29 mouse cellular contexts compared by ENCODE assay signal in genomic region chr11:24373301-24373700, GRCm38 (mm10).
A peak's percentile ranks its signal among the peaks of the same experiment; 100 is the strongest.
DNase-seq lines count a peak whose midpoint lies in the region; ATAC-seq and TF ChIP-seq lines count a peak whose summit lies in the region.
"Had no signal": no experiment of that assay in that cellular context is flagged by ENCODE, and none has a peak within 500 bp of the region (broad histone marks: within the 10 kb centered on the region; RNA-seq: fewer than 3 reads in every experiment).

No protein-coding gene starts in this region.

- ATAC-seq in forebrain, embryonic 13.5 days: no peak
- ATAC-seq in forebrain, embryonic 12.5 days (ENCODE audit: low FRiP score): no peak
- peak; percentile 52; the same call in 1 of the 2 replicates for ATAC-seq in intestine, embryonic 15.5 days
- no peak for ATAC-seq in intestine, postnatal 0 days
- ATAC-seq: CD4-positive, CD25-positive, alpha-beta regulatory T cell, adult 4 months; hindbrain, embryonic 16.5 days; Patski had no signal

- no peak for TF ChIP-seq CTCF in intestine, postnatal 0 days (IDR thresholded peaks at IDR 0.05; ENCODE audit: low read depth)
- TF ChIP-seq CTCF in embryonic fibroblast, embryonic 13.5 days (IDR thresholded peaks at IDR 0.05; ENCODE audit: borderline replicate concordance, insufficient read depth, low read length): no peak

- no peak overlapping the region for H3K4me3 ChIP-seq in forebrain, embryonic 13.5 days
- no peak overlapping the region for H3K4me3 ChIP-seq in forebrain, embryonic 12.5 days (replicated peaks)
- no peak overlapping the region for H3K4me3 ChIP-seq in intestine, embryonic 15.5 days (replicated peaks)
- no peak overlapping the region for H3K4me3 ChIP-seq in intestine, postnatal 0 days (ENCODE audit: low read depth, low read length)
- H3K4me3 ChIP-seq in embryonic fibroblast, embryonic 13.5 days (ENCODE audit: insufficient read depth, low read length): no peak overlapping the region
- H3K4me3 ChIP-seq: embryonic facial prominence, embryonic 12.5 days; embryonic facial prominence, embryonic 15.5 days; erythroblast, embryonic 14.5 days; heart, embryonic 12.5 days; heart, embryonic 15.5 days; hindbrain, embryonic 10.5 days; hindbrain, embryonic 13.5 days had no signal

- no peaks in the 10 kb centered on the region for H3K9me3 ChIP-seq in forebrain, embryonic 13.5 days (replicated peaks)
- H3K9me3 ChIP-seq in forebrain, embryonic 12.5 days: no peaks in the 10 kb centered on the region
- H3K9me3 ChIP-seq in intestine, embryonic 15.5 days: no peaks in the 10 kb centered on the region
- H3K9me3 ChIP-seq in intestine, postnatal 0 days (ENCODE audit: control insufficient read depth): no peaks in the 10 kb centered on the region
- H3K9me3 ChIP-seq: embryonic facial prominence, embryonic 12.5 days; embryonic facial prominence, embryonic 15.5 days; heart, embryonic 12.5 days; heart, embryonic 15.5 days; hindbrain, embryonic 10.5 days; hindbrain, embryonic 13.5 days had no signal

- DNase-seq in Muller cell, postnatal 12 days (ENCODE audit: inconsistent ontology term): peak; percentile 68
- no peak for DNase-seq in urinary bladder, adult 2 months (ENCODE audit: low spot score)
- DNase-seq in gastrocnemius, postnatal 14 days: no peak
- DNase-seq: adrenal gland, postnatal 10 days; adrenal gland, postnatal 36 days; cerebellum, adult 11 months; cerebellum, adult 2 months; cerebellum, adult 9-11 months; cerebellum, postnatal 25 days; gastrocnemius, postnatal 36 days; heart, postnatal 10 days; heart, postnatal 36 days; kidney, adult 11 months; kidney, adult 8-10 months had no signal

- no peak for TF ChIP-seq POLR2A in embryonic fibroblast, embryonic 13.5 days (IDR thresholded peaks at IDR 0.05; ENCODE audit: low read depth, low read length)

- intact Hi-C loops in gastrocnemius, postnatal 14 days (cut with DNase I; ENCODE audit: low total_unique reads): no loop called here

- H3K36me3 ChIP-seq in forebrain, embryonic 13.5 days (ENCODE audit: poor library complexity, severe bottlenecking): no peaks in the 10 kb centered on the region
- no peaks in the 10 kb centered on the region for H3K36me3 ChIP-seq in forebrain, embryonic 12.5 days (replicated peaks)
- no peaks in the 10 kb centered on the region for H3K36me3 ChIP-seq in intestine, embryonic 15.5 days
- H3K36me3 ChIP-seq in intestine, postnatal 0 days (ENCODE audit: control insufficient read depth, insufficient read depth): no peaks in the 10 kb centered on the region
- H3K36me3 ChIP-seq: embryonic facial prominence, embryonic 12.5 days; embryonic facial prominence, embryonic 15.5 days; heart, embryonic 12.5 days; heart, embryonic 15.5 days; hindbrain, embryonic 10.5 days; hindbrain, embryonic 13.5 days had no signal

- no peak overlapping the region for H3K9ac ChIP-seq in forebrain, embryonic 13.5 days
- H3K9ac ChIP-seq in forebrain, embryonic 12.5 days: no peak overlapping the region
- no peak overlapping the region for H3K9ac ChIP-seq in intestine, embryonic 15.5 days
- no peak overlapping the region for H3K9ac ChIP-seq in intestine, postnatal 0 days (ENCODE audit: low read depth, low read length)
- H3K9ac ChIP-seq: embryonic facial prominence, embryonic 12.5 days; embryonic facial prominence, embryonic 15.5 days; heart, embryonic 12.5 days; heart, embryonic 15.5 days; hindbrain, embryonic 13.5 days had no signal

- no peak overlapping the region for H3K4me2 ChIP-seq in forebrain, embryonic 13.5 days
- no peak overlapping the region for H3K4me2 ChIP-seq in forebrain, embryonic 12.5 days
- no peak overlapping the region for H3K4me2 ChIP-seq in intestine, embryonic 15.5 days (replicated peaks)
- H3K4me2 ChIP-seq in intestine, postnatal 0 days (replicated peaks; ENCODE audit: low read depth): no peak overlapping the region
- H3K4me2 ChIP-seq: embryonic facial prominence, embryonic 12.5 days; embryonic facial prominence, embryonic 15.5 days; heart, embryonic 12.5 days; heart, embryonic 15.5 days; hindbrain, embryonic 13.5 days had no signal

- peaks cover 50% of the 10 kb centered on the region for H3K4me1 ChIP-seq in forebrain, embryonic 13.5 days
- peaks cover 46% of the 10 kb centered on the region for H3K4me1 ChIP-seq in forebrain, embryonic 12.5 days
- H3K4me1 ChIP-seq in intestine, embryonic 15.5 days (replicated peaks): peaks cover 10% of the 10 kb centered on the region
- no peaks in the 10 kb centered on the region for H3K4me1 ChIP-seq in intestine, postnatal 0 days (replicated peaks; ENCODE audit: control insufficient read depth, insufficient read depth, low read length)
- H3K4me1 ChIP-seq in embryonic fibroblast, embryonic 13.5 days (ENCODE audit: control insufficient read depth, insufficient read depth, low read length): peaks cover 8% of the 10 kb centered on the region

- no peaks in the 10 kb centered on the region for H3K27me3 ChIP-seq in forebrain, embryonic 13.5 days
- peaks cover 19% of the 10 kb centered on the region; the same call in 1 of the 2 replicates for H3K27me3 ChIP-seq in forebrain, embryonic 12.5 days
- H3K27me3 ChIP-seq in intestine, embryonic 15.5 days (replicated peaks): no peaks in the 10 kb centered on the region
- no peaks in the 10 kb centered on the region for H3K27me3 ChIP-seq in intestine, postnatal 0 days (replicated peaks; ENCODE audit: control insufficient read depth, insufficient read depth, low read length)
- H3K27me3 ChIP-seq: embryonic facial prominence, embryonic 12.5 days; embryonic facial prominence, embryonic 15.5 days; heart, embryonic 12.5 days; heart, embryonic 15.5 days had no signal

- WGBS in forebrain, embryonic 13.5 days: 32% methylated on average over 4 of the region's 4 CpGs
- WGBS in forebrain, embryonic 12.5 days: 36% methylated on average over 4 of the region's 4 CpGs
- 50% methylated on average over 4 of the region's 4 CpGs for WGBS in intestine, embryonic 15.5 days
- WGBS in intestine, postnatal 0 days: 37% methylated on average over 4 of the region's 4 CpGs

- peak overlapping the region; percentile 89 for H3K27ac ChIP-seq in forebrain, embryonic 13.5 days
- H3K27ac ChIP-seq in forebrain, embryonic 12.5 days: no peak overlapping the region
- H3K27ac ChIP-seq in intestine, embryonic 15.5 days: no peak overlapping the region
- no peak overlapping the region for H3K27ac ChIP-seq in intestine, postnatal 0 days (ENCODE audit: low read depth, low read length)
- peak overlapping the region; percentile 70 for H3K27ac ChIP-seq in embryonic fibroblast, embryonic 13.5 days (ENCODE audit: insufficient read depth, low read length)
- H3K27ac ChIP-seq: embryonic facial prominence, embryonic 12.5 days; heart, embryonic 15.5 days; hindbrain, embryonic 10.5 days; hindbrain, embryonic 13.5 days had no signal

Comparison
In these comparisons a context has a peak if more than half of its experiments do, and no peak if none do; other contexts are left out.
1. H3K27ac ChIP-seq: peak in forebrain, embryonic 13.5 days (single experiment) and embryonic fibroblast, embryonic 13.5 days (single experiment); none in forebrain, embryonic 12.5 days (single experiment), intestine, embryonic 15.5 days (single experiment) and intestine, postnatal 0 days (single experiment).